Mouse (Mus musculus) cerebellum, adult 2 months (tissue): ENCODE data around the gene Hist1h2bb. TPM values are rescaled to one million over a fixed set of nuclear protein-coding genes. Genes with fewer than 3 reads are reported as not detected.

ENCODE experiments used
- DNase-seq, 2 experiments: peaks; one replicate each; pipeline ENCODE4 v3.0.0; 2021
- H3K27ac ChIP-seq: fragments of 200-500 bp; 2 replicates; pipeline ENCODE4 v1.5.1; 2012; ENCODE audit warnings: low read length, control low read depth, inconsistent platforms; ENCODE audit not compliant: insufficient read depth
- H3K27me3 ChIP-seq: fragments of 200-500 bp; 2 replicates; pipeline ENCODE4 v1.6.1; 2012; ENCODE audit warnings: inconsistent platforms, mild to moderate bottlenecking, low read length, moderate library complexity; ENCODE audit not compliant: control insufficient read depth, insufficient read depth
- H3K4me1 ChIP-seq: fragments of 200-500 bp; 2 replicates; pipeline ENCODE4 v1.6.1; 2011; ENCODE audit warnings: low read length; ENCODE audit not compliant: control insufficient read depth, insufficient read depth
- H3K4me3 ChIP-seq: fragments of 200-500 bp; replicated peaks from 2 replicates; pipeline ENCODE3; 2011; ENCODE audit warnings: mild to moderate bottlenecking, low read depth, low read length, control low read depth; ENCODE audit not compliant: insufficient read depth
- CTCF ChIP-seq: fragments of 200-500 bp; IDR thresholded peaks from 2 replicates; pipeline ENCODE4 v1.5.1; 2011; ENCODE audit warnings: low read depth, mild to moderate bottlenecking, control low read depth, low read length, moderate library complexity, borderline replicate concordance; ENCODE audit not compliant: insufficient read depth
- POLR2A ChIP-seq: fragments of 200-500 bp; IDR thresholded peaks from 2 replicates; pipeline ENCODE4 v1.6.1; 2011; ENCODE audit warnings: low read length, control low read depth, borderline replicate concordance; ENCODE audit not compliant: insufficient read depth
- WGBS: fragments of 180-500 bp; shearing (Covaris S2); methylation state at CpG from one replicate; pipeline ENCODE4 v1.1.7; 2018; 5-methylcytosine and 5-hydroxymethylcytosine counted together
- polyA plus RNA-seq: library from polyadenylated mRNA; depleted of rRNA; stranded (reverse); fragments of >200 nt; gene quantifications from 2 replicates; pipeline ENCODE4 v1.2.3, GENCODE M21; 2012

Hist1h2bb gene
- polyA plus RNA-seq, 1 experiment = 0.56 TPM

DNA sequence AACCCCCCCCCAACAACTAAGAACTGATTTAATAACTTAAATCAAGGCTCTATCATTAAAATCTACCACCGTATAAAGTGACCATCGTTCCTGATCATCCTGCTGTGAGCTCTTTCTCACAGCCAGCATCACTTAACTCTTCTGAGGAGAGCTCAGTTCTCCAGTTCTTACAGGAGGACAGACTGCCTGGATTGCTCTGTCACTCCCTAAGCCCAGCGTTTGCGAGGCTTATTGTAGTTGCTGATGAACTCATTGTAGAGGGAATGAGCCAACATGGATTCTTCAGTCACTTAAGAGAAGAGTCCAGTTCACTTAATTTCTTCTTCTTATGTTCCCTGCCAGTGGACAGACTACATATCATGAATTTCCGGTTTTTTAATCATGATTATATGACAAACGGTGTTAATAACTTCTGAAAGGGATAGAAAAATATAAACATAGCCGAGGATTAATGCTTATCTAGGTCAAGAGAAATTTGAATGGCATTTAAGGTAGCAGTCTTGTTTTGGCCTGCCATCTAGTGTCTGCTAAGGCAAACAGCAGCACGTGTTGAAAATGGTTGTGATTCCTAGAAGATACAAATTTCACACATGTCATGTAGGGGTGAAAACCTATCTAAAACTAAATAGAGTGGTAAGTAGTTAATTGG lies 14.3 kb upstream of the Hist1h2bb start:
- no peak overlapping the region for H3K27ac ChIP-seq
- no peaks in the 10 kb centered on the region for H3K27me3 ChIP-seq
- peak in 1 of 2 experiments; percentile 37 for DNase-seq
- H3K4me1 ChIP-seq = no peaks in the 10 kb centered on the region
- TF ChIP-seq POLR2A = no peak
- TF ChIP-seq CTCF = peak; percentile 43; the same call in 1 of the 2 replicates
- no peak overlapping the region for H3K4me3 ChIP-seq
- WGBS = 17% methylated on average over 8 of the region's 8 CpGs

DNA sequence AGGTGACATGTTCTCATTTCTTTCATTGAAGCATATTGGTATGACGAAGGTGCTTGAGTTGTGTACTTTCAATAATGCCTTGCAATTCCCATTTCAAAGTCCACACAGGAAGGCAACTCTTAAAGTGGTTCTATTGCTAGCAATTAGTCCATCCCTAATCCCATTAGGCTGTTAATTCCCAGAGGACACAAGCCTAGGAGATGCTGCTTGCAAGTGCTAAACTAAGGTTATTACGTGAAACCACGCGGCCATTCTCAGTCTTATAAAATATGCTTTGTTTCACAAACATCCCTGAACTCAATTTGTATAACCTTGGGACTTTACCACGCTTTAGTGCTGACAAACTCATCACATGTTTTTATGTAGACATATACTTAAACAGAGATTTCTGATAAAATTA lies 9.4 kb upstream of the Hist1h2bb start:
- no peak overlapping the region for H3K4me3 ChIP-seq
- H3K27me3 ChIP-seq = no peaks in the 10 kb centered on the region
- no peak for TF ChIP-seq CTCF
- no peak for TF ChIP-seq POLR2A
- WGBS = 91% methylated on average over 5 of the region's 5 CpGs
- H3K27ac ChIP-seq = no peak overlapping the region
- H3K4me1 ChIP-seq = no peaks in the 10 kb centered on the region
- no peak for DNase-seq

DNA sequence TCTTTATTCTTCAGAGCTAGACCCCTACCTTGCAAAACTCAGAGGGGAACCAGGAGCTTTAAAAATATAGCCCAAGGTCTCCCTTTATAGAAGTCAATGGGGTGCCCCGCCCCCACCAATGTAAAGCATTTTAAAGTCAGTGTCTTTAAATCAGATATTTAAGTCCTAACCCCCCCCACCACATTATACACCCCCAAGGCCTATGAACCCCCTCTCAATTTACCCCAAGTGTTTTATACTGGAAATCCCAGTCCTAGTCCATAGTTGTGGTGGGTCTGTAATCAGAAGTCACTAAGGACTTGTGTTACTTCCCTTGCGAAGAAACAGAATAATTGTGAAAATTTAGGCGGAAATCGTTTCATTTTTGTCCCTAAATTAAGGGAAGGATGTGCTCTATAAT lies 8.5 kb upstream of the Hist1h2bb start:
- no peak for DNase-seq
- no peaks in the 10 kb centered on the region for H3K4me1 ChIP-seq
- H3K27ac ChIP-seq = no peak overlapping the region
- TF ChIP-seq CTCF (no peak), POLR2A (no peak)
- WGBS = 23% methylated on average over 4 of the region's 4 CpGs
- no peaks in the 10 kb centered on the region for H3K27me3 ChIP-seq
- H3K4me3 ChIP-seq = no peak overlapping the region

DNA sequence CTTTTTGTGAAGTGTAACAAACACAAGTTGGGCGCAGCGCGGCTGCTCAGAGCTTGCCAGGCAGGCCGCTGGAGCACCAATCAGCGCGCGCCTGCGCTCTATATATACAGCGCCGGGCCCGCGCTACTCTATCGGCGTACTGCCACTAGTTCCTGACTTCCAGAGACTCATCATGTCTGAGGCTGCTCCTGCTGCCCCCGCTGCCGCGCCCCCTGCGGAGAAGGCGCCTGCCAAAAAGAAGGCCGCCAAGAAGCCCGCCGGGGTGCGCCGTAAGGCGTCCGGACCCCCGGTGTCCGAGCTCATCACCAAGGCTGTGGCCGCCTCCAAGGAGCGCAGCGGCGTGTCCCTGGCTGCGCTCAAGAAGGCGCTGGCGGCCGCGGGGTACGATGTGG lies 7.9 kb upstream of the Hist1h2bb start, which contains the start of gene Hist1h1c:
TSS of gene Hist1h1c (plus strand) at position 132 of the 392 bp plus-strand sequence.
- H3K27me3 ChIP-seq = no peaks in the 10 kb centered on the region
- no peaks in the 10 kb centered on the region for H3K4me1 ChIP-seq
- DNase-seq = peak; percentile 78 to 80
- WGBS = under 1% methylated on average over 38 of the region's 38 CpGs
- H3K27ac ChIP-seq = peak within 1 kb of the TSS; percentile 45; the same call in 1 of the 2 replicates
- peak within 1 kb of the TSS; percentile 49 for H3K4me3 ChIP-seq
- TF ChIP-seq CTCF = no peak
- peak; percentile 51; the same call in 1 of the 2 replicates for TF ChIP-seq POLR2A

DNA sequence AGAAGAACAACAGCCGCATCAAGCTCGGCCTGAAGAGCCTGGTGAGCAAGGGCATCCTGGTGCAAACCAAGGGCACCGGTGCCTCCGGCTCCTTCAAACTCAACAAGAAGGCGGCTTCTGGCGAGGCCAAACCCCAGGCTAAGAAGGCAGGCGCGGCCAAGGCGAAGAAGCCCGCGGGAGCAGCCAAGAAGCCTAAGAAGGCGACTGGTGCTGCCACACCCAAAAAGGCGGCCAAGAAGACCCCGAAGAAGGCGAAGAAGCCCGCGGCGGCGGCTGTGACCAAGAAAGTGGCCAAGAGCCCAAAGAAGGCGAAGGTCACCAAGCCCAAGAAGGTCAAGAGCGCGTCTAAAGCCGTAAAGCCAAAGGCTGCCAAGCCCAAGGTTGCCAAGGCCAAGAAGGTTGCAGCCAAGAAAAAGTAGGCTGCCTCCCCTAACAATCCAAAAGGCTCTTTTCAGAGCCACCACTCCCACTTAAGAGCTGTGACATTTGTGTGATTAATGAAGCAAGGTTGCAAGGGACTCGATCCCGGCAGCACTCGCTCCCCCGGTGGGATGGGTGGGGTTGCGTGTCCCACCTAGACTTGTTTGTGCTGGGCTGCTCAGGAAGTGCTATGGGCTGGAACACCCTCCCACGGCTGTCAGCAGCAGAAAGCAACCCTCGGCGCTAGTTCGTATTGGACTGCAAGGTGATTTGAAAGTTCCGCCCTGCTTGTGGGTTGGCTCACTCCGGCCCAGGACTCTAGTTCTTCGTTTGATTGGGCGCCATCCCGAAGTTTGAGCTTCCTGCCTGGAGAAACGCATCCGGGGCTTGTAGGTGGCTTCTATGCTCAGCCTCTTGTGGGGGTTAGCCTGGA lies 7.2 kb upstream of the Hist1h2bb start:
- no peak for TF ChIP-seq CTCF
- TF ChIP-seq POLR2A = peak; percentile 22; the same call in 1 of the 2 replicates
- peak; percentile 87 to 92 for DNase-seq
- under 1% methylated on average over 39 of the region's 39 CpGs for WGBS
- Histone ChIP-seq H3K4me1 (no peaks in the 10 kb centered on the region), H3K4me3 (peak overlapping the region; percentile 88), H3K27ac (peak overlapping the region; percentile 45; the same call in 1 of the 2 replicates), H3K27me3 (no peaks in the 10 kb centered on the region)

DNA sequence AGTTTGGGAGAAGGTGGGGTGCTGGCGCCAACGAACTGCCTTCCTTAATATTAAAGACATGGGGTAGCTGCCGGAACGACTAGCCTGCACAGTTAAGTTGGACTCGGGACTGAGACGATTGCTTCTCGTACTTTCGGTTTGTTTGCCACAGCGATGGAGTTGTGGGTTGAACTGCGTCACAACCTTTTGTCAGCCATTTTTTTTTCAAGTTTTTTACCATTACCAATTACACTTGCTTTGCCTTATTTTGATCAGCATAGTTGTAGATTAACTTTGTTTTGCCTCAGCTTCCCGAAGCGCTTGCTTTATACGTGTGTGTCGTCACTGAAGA lies 6.6 kb upstream of the Hist1h2bb start:
- Histone ChIP-seq H3K4me3 (peak overlapping the region; percentile 88), H3K4me1 (no peaks in the 10 kb centered on the region), H3K27ac (peak overlapping the region; percentile 34; the same call in 1 of the 2 replicates), H3K27me3 (no peaks in the 10 kb centered on the region)
- under 1% methylated on average over 14 of the region's 14 CpGs for WGBS
- no peak for DNase-seq
- TF ChIP-seq CTCF = no peak
- TF ChIP-seq POLR2A = peak; percentile 6; the same call in 1 of the 2 replicates

DNA sequence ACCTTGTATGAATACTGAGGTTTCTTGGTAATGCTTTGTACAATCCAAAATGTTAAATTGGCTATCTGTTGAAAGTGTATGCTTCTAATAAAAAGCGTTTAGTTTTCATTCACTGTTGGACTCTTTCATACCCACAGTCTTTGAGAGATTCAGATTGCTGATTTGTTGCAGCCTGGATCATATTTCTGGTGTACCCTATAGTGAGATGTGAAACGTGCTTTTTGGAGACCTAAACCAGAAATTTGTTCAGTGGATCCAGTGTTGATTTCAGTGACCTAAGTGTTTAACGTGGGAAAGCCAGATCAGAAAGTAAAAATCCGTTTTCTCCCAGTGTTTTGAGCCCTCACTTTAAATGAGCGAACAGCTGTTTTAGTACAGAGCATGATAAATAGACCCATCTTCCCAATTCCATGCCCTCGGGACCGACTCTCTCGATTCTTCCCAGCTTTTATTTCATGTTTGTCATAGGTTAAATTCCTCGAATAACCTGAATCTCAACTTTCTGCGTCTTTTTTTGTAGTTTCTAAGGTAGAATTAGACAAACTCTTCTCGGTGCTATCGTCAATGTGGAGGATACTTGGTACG lies 6.2 kb upstream of the Hist1h2bb start:
- WGBS = 36% methylated on average over 13 of the region's 13 CpGs
- no peak for TF ChIP-seq POLR2A
- no peak for DNase-seq

More for the DNA sequence above, 6.2 kb upstream of the Hist1h2bb start:
- H3K4me3 ChIP-seq = peak overlapping the region; percentile 88
- H3K4me1 ChIP-seq = no peaks in the 10 kb centered on the region
- H3K27ac ChIP-seq = peak overlapping the region; percentile 34; the same call in 1 of the 2 replicates
- no peaks in the 10 kb centered on the region for H3K27me3 ChIP-seq
